Mouse (Mus musculus): Measurements from ENCODE around the gene Zfp57.

GRCm38 (mm10) chr17:37051745-37052144, 50.8 kb downstream of the Zfp57 start:
- TF ChIP-seq CTCF (IDR thresholded peaks at IDR 0.05; ENCODE audit: low read depth) (no peak), EP300 (IDR thresholded peaks at IDR 0.05; ENCODE audit: low read depth) (no peak)

All from liver, postnatal 0 days (tissue).